Mouse (Mus musculus) liver, adult 2 months (tissue): ENCODE data around the gene Lmntd1. TPM values are rescaled to one million over a fixed set of nuclear protein-coding genes. Genes with fewer than 3 reads are reported as not detected.

Source experiments
- DNase-seq: peaks from one replicate; pipeline ENCODE4 v3.0.0-alpha.2; 2011; ENCODE audit warnings: low read depth, low spot score; ENCODE audit errors: extremely low read depth
- H3K27ac ChIP-seq: fragments of 200-500 bp; replicated peaks from 2 replicates; pipeline ENCODE4 v1.5.1; 2012; ENCODE audit warnings: low read depth, mild to moderate bottlenecking, control low read depth, inconsistent platforms, low read length; ENCODE audit not compliant: insufficient read depth
- H3K27me3 ChIP-seq: fragments of 200-500 bp; 2 replicates; pipeline ENCODE4 v1.6.1; 2012; ENCODE audit warnings: mild to moderate bottlenecking, moderate library complexity, low read length, inconsistent platforms; ENCODE audit not compliant: control insufficient read depth, insufficient read depth
- H3K36me3 ChIP-seq: fragments of 200-500 bp; 2 replicates; pipeline ENCODE4 v1.6.1; 2012; ENCODE audit warnings: low read length, inconsistent platforms; ENCODE audit not compliant: control insufficient read depth, insufficient read depth
- H3K4me1 ChIP-seq: fragments of 200-500 bp; 2 replicates; pipeline ENCODE4 v1.6.1; 2011; ENCODE audit warnings: low read length; ENCODE audit not compliant: control insufficient read depth, insufficient read depth
- H3K4me3 ChIP-seq: fragments of 200-500 bp; 2 replicates; pipeline ENCODE4 v1.5.1; 2011; ENCODE audit warnings: low read depth, mild to moderate bottlenecking, control low read depth, low read length, moderate library complexity; ENCODE audit not compliant: insufficient read depth
- H3K79me2 ChIP-seq: fragments of 200-500 bp; 2 replicates; pipeline ENCODE4 v1.6.1; 2012; ENCODE audit warnings: inconsistent platforms, mild to moderate bottlenecking, low read length, moderate library complexity; ENCODE audit not compliant: control insufficient read depth, insufficient read depth
- H3K9ac ChIP-seq: fragments of 200-500 bp; 2 replicates; pipeline ENCODE4 v1.6.1; 2012; ENCODE audit warnings: low read depth, mild to moderate bottlenecking, control low read depth, inconsistent platforms, low read length
- CTCF ChIP-seq: fragments of 200-500 bp; IDR thresholded peaks from 2 replicates; pipeline ENCODE4 v1.5.1; 2011; ENCODE audit warnings: low read depth, low read length, control low read depth
- POLR2A ChIP-seq: fragments of 200-500 bp; IDR thresholded peaks from 2 replicates; pipeline ENCODE4 v1.6.1; 2011; ENCODE audit warnings: low read length, control low read depth; ENCODE audit not compliant: insufficient read depth; ENCODE audit errors: extremely low read depth
- WGBS: fragments of 180-500 bp; shearing (Covaris S2); methylation state at CpG from one replicate; pipeline ENCODE4 v1.1.7; 2018; 5-methylcytosine and 5-hydroxymethylcytosine counted together
- polyA plus RNA-seq: library from polyadenylated mRNA; depleted of rRNA; stranded (reverse); fragments of >200 nt; gene quantifications from 2 replicates; pipeline ENCODE4 v1.2.3, GENCODE M21; 2012
- total RNA-seq: library from RNA; depleted of rRNA; stranded (reverse); fragments of >200 nt; gene quantifications from 2 replicates; pipeline ENCODE4 v1.2.3, GENCODE M21; 2014

Gene Lmntd1
- total and polyA plus RNA-seq, 2 experiments = not detected

- WGBS = 71% methylated on average over 8 of the region's 8 CpGs
- no peak overlapping the region for H3K9ac ChIP-seq
Measured at GRCm38 (mm10) chr6:145417720-145418440, 196.2 kb downstream of the Lmntd1 start.

DNA sequence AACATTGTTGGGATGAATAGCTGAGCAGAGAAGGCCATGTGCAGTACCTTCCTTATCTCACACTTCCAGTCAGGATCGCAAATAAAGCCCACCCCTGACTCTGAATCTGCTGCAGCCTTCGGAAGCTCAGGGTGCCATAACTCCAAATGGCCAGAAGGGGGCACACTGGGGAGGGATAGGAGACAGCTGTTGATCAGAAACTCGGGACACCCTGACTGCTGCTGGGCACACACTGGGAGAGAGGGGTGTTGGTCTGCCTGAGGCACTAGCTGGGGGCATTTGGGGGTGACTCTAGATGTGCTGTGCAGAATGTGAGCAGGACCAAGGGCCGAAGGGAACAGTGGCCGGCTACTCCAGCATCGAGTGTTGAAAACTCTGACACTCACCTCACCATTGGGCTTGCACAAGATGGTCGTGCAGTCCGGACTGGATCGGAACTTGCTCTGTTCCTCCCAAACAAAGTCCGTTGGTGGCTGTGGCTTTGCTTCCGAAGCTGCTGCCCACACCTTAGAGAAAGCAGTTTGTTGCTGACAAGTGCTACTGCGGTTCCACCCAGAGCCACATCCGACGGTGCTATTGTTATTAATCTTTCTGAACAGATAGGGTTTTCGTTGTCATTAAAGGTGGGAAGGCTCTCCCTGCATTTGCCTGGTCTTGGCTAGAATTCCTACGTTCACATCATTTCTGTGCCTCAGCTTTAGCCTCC, 197.0 kb downstream of the Lmntd1 start:
- Histone ChIP-seq H3K9ac (no peak overlapping the region), H3K4me3 (no peak overlapping the region), H3K79me2 (no peaks in the 10 kb centered on the region), H3K4me1 (no peaks in the 10 kb centered on the region), H3K36me3 (no peaks in the 10 kb centered on the region), H3K27ac (no peak overlapping the region), H3K27me3 (no peaks in the 10 kb centered on the region)
- DNase-seq = no peak
- TF ChIP-seq POLR2A = no peak
- TF ChIP-seq CTCF = peak; percentile 81
- WGBS = 71% methylated on average over 16 of the region's 16 CpGs

More at GRCm38 (mm10) chr6:145417720-145418440, 196.2 kb downstream of the Lmntd1 start:
- no peaks in the 10 kb centered on the region for H3K36me3 ChIP-seq
- no peak for TF ChIP-seq CTCF
- no peak for TF ChIP-seq POLR2A
- no peaks in the 10 kb centered on the region for H3K27me3 ChIP-seq
- H3K27ac ChIP-seq = no peak overlapping the region
- no peaks in the 10 kb centered on the region for H3K4me1 ChIP-seq
- no peaks in the 10 kb centered on the region for H3K79me2 ChIP-seq
- DNase-seq = no peak
- no peak overlapping the region for H3K4me3 ChIP-seq

DNA sequence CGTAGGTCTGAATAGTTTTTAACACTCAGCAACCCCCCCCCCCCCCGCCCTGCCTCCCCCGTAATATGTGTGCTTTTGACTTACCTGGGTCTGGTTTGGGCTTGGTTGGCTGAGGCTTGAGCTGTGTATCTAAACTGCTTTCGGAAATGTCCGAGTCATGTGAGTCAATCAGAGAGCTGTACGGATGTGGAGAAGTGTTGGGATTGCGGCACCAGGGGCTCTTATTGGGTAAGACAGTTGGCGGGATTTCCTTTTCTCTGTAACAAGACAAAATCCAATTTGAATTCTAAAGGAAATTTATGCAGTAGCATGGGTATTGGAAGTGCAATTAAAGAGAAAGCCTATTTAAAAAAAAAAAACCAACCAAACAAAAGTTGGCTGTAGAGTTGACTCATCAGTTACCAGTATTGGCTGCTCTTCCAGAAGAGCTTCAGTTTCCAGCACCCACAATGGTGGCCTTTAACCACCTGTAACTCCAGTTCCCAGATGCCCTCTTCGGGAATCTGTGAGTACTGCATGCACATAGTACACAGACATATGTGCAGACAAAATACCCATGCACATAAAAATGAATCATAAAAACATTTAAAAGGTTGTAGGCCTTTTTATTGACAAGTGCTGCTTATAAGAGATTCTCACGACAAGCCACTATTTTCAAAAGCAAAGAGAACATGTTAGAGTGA, 209.6 kb downstream of the Lmntd1 start:
- H3K9ac ChIP-seq = no peak overlapping the region
- H3K36me3 ChIP-seq = no peaks in the 10 kb centered on the region
- TF ChIP-seq POLR2A = no peak
- TF ChIP-seq CTCF = no peak
- 92% methylated on average over 10 of the region's 10 CpGs for WGBS
- no peaks in the 10 kb centered on the region for H3K4me1 ChIP-seq
- H3K27me3 ChIP-seq = no peaks in the 10 kb centered on the region
- H3K79me2 ChIP-seq = no peaks in the 10 kb centered on the region
- no peak overlapping the region for H3K27ac ChIP-seq
- no peak overlapping the region for H3K4me3 ChIP-seq
- DNase-seq = no peak

- no peaks in the 10 kb centered on the region for H3K79me2 ChIP-seq
- no peak overlapping the region for H3K4me3 ChIP-seq
- TF ChIP-seq CTCF (no peak), POLR2A (no peak)
- no peaks in the 10 kb centered on the region for H3K27me3 ChIP-seq
- 40% methylated on average over 4 of the region's 4 CpGs for WGBS
- H3K36me3 ChIP-seq = no peaks in the 10 kb centered on the region
- H3K9ac ChIP-seq = no peak overlapping the region
- no peak overlapping the region for H3K27ac ChIP-seq
- peaks cover 2% of the 10 kb centered on the region; the same call in 1 of the 2 replicates for H3K4me1 ChIP-seq
- DNase-seq = no peak
Measured at GRCm38 (mm10) chr6:145401140-145401539, 213.0 kb downstream of the Lmntd1 start.

DNA sequence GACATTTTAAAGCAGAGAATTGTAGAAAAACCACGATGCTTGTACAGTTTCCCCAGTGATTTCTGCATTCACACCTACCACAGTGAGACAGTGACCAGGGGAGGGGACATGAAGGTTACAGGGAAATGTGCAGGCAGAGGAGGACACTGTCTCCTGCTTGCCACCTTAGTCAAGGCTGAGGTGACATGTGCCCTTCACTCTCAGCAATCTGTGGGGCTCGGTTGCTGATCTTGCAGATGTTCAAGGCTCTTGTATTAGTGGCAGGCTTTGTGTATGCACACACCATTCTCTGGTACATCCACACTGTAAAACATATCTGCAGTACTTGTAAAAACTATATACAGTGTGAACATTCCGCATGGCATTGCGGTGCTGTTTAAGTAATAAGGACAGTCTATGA, 216.2 kb downstream of the Lmntd1 start:
- Histone ChIP-seq H3K4me3 (no peak overlapping the region), H3K27me3 (no peaks in the 10 kb centered on the region), H3K79me2 (no peaks in the 10 kb centered on the region), H3K27ac (no peak overlapping the region), H3K36me3 (no peaks in the 10 kb centered on the region), H3K4me1 (peaks cover 2% of the 10 kb centered on the region; the same call in 1 of the 2 replicates), H3K9ac (no peak overlapping the region)
- 91% methylated on average over 4 of the region's 4 CpGs for WGBS
- TF ChIP-seq POLR2A (no peak), CTCF (no peak)
- no peak for DNase-seq
